Mouse (Mus musculus) heart, embryonic 16.5 days (tissue): ENCODE results near the gene Paxx. TPM values are rescaled to one million over a fixed set of nuclear protein-coding genes. Genes with fewer than 3 reads are reported as not detected.
"Not testable (repeated sequence)": the region's sequence is repeated elsewhere in the genome, so short reads cannot be mapped to it uniquely, and the experiment has no call there.

Experiments used
- ATAC-seq: fragments of 200-750 bp; cut with Nextera tagmentation; replicated peaks from 2 replicates; pipeline ENCODE4 v1.8.0; 2017; ENCODE audit warnings: moderate number of reproducible peaks; ENCODE audit not compliant: insufficient read depth, low FRiP score; ENCODE audit errors: extremely low read depth
- H3K27ac ChIP-seq: fragments of 300-500 bp; sonication (generic); 2 replicates; pipeline ENCODE4 v1.5.1; 2014; ENCODE audit warnings: mild to moderate bottlenecking, low read length, control low read depth, moderate library complexity
- H3K27me3 ChIP-seq: fragments of 300-500 bp; sonication (generic); 2 replicates; pipeline ENCODE4 v1.6.1; 2014; ENCODE audit warnings: low read length, mixed read lengths; ENCODE audit not compliant: control insufficient read depth, insufficient read depth
- H3K36me3 ChIP-seq: fragments of 300-500 bp; sonication (generic); 2 replicates; pipeline ENCODE4 v1.6.1; 2014; ENCODE audit not compliant: control insufficient read depth, insufficient read depth
- H3K4me1 ChIP-seq: fragments of 300-500 bp; sonication (generic); 2 replicates; pipeline ENCODE4 v1.6.1; 2014; ENCODE audit warnings: low read length, mixed read lengths; ENCODE audit not compliant: control insufficient read depth, insufficient read depth
- H3K4me2 ChIP-seq: fragments of 300-500 bp; sonication (generic); 2 replicates; pipeline ENCODE4 v1.6.1; 2014; ENCODE audit warnings: low read depth, mild to moderate bottlenecking, control low read depth, low read length
- H3K4me3 ChIP-seq: fragments of 300-500 bp; sonication (generic); 2 replicates; pipeline ENCODE4 v1.5.1; 2014; ENCODE audit warnings: mild to moderate bottlenecking, control low read depth, low read length
- H3K9ac ChIP-seq: fragments of 300-500 bp; sonication (generic); 2 replicates; pipeline ENCODE4 v1.6.1; 2014; ENCODE audit warnings: low read length, control low read depth
- H3K9me3 ChIP-seq: fragments of 300-500 bp; sonication (generic); replicated peaks from 2 replicates; pipeline ENCODE4 v1.6.1; 2016; ENCODE audit warnings: low read length; ENCODE audit not compliant: control insufficient read depth
- WGBS: fragments of 180-500 bp; shearing (Covaris S2); extraction: QIAGEN DNeasy Blood & Tissue Kit; methylation state at CpG from one replicate; pipeline ENCODE4 v1.1.7; 2014; 5-methylcytosine and 5-hydroxymethylcytosine counted together
- polyA plus RNA-seq: library from polyadenylated mRNA; unstranded; fragments of >200 nt; fragmentation: Nextera tagmentation; extraction: Ambion mirVana; gene quantifications from 2 replicates; pipeline ENCODE4 v1.2.1, GENCODE M21; 2015

Gene Paxx
- polyA plus RNA-seq, 1 experiment from 2014 or later: 37.6 TPM

- WGBS: 83% methylated on average over 5 of the region's 5 CpGs
- Histone ChIP-seq H3K27ac (no peak overlapping the region), H3K9ac (no peak overlapping the region), H3K9me3 (no peaks in the 10 kb centered on the region), H3K27me3 (peaks cover 28% of the 10 kb centered on the region), H3K36me3 (no peaks in the 10 kb centered on the region), H3K4me1 (peaks cover 9% of the 10 kb centered on the region), H3K4me2 (no peak overlapping the region), H3K4me3 (no peak overlapping the region)
- ATAC-seq: no peak
These were observed 33.6 kb downstream of the Paxx start for GRCm38 (mm10) chr2:25427256-25427655.

DNA sequence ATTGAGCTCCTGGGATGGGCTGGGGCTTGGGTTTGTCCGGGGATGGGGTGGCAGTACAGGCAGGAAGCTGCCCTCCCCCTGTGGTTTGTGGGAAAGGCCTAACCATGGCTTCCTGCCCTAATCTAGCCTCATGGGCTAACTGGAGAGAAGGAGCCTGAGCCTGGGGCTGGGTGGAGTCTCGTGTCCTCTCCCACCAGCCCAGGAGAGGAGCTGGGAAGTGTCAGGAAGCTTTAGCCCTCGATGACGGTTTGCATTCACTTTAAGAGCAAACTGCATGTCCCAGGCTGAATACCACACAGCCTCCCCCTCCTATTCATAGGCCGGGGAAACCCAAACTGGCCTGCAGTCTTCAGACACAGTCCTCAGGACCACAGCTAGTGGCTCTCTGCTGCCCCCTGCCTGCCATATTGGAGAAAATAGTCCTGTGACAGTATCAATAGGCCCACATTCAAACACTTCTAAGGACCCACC is 34.1 kb downstream of the Paxx start:
- ATAC-seq: no peak
- Histone ChIP-seq H3K9ac (no peak overlapping the region), H3K36me3 (no peaks in the 10 kb centered on the region), H3K27ac (no peak overlapping the region), H3K4me3 (no peak overlapping the region), H3K4me1 (peaks cover 9% of the 10 kb centered on the region), H3K9me3 (no peaks in the 10 kb centered on the region), H3K27me3 (peaks cover 28% of the 10 kb centered on the region), H3K4me2 (no peak overlapping the region)
- 26% methylated on average over 5 of the region's 5 CpGs for WGBS

DNA sequence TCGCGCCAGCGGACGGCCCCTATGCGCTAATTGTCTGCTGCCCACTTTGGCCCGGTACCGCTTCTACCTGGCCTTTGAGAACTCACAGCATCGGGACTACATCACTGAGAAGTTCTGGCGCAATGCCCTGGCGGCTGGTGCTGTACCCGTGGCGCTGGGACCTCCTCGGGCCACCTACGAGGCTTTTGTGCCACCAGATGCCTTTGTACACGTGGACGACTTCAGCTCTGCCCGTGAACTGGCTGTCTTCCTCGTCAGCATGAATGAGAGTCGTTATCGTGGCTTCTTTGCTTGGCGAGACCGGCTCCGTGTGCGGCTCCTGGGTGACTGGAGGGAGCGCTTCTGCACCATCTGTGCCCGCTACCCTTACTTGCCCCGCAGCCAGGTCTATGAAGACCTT is 35.4 kb downstream of the Paxx start:
- H3K4me1 ChIP-seq: peaks cover 9% of the 10 kb centered on the region
- no peak overlapping the region for H3K4me2 ChIP-seq
- peaks cover 28% of the 10 kb centered on the region for H3K27me3 ChIP-seq
- WGBS: 38% methylated on average over 27 of the region's 27 CpGs
- no peaks in the 10 kb centered on the region for H3K9me3 ChIP-seq
- no peak overlapping the region for H3K9ac ChIP-seq
- no peaks in the 10 kb centered on the region for H3K36me3 ChIP-seq
- H3K4me3 ChIP-seq: no peak overlapping the region
- no peak overlapping the region for H3K27ac ChIP-seq
- no peak for ATAC-seq

DNA sequence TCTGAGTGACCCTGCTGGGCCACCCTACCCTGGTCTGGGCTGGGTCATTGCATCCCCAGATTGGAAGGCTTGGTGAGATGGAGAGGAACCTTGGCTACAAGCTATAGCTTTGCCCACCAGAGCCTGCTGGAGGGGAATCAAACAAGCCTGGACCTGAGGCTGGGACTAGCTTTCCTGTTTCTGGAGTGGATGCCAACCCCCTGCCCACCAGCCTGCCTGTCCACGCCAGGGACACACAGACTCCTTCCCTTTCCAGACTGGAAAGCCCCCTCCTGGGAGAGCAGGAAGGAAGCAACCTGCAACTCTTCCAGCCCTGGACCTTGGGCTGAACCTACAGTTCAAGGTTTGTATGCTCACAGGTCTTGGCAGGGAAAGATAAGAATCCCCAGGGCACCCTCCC is 37.3 kb downstream of the Paxx start:
- no peak for ATAC-seq
- peaks cover 26% of the 10 kb centered on the region for H3K27me3 ChIP-seq
- WGBS: 33% methylated on average over 1 of the region's 1 CpGs

GRCm38 (mm10) chr2:25422587-25423410 is 38.1 kb downstream of the Paxx start, which contains the start of gene Fut7:
Gene Fut7, plus strand, starts transcription at chr2:25423267.
- Histone ChIP-seq H3K36me3 (no peaks in the 10 kb centered on the region), H3K27me3 (peaks cover 26% of the 10 kb centered on the region), H3K9me3 (no peaks in the 10 kb centered on the region), H3K4me1 (peaks cover 3% of the 10 kb centered on the region), H3K9ac (no peak within 1 kb of the TSS), H3K27ac (no peak within 1 kb of the TSS), H3K4me2 (no peak within 1 kb of the TSS), H3K4me3 (no peak within 1 kb of the TSS)
- WGBS: 53% methylated on average over 17 of the region's 17 CpGs
- no peak for ATAC-seq

More for the DNA sequence above, 37.3 kb downstream of the Paxx start:
- Histone ChIP-seq H3K27ac (no peak overlapping the region), H3K4me3 (no peak overlapping the region), H3K4me1 (peaks cover 6% of the 10 kb centered on the region), H3K9ac (no peak overlapping the region), H3K9me3 (no peaks in the 10 kb centered on the region), H3K36me3 (no peaks in the 10 kb centered on the region), H3K4me2 (no peak overlapping the region)

- H3K27me3 ChIP-seq: peaks cover 26% of the 10 kb centered on the region
- WGBS: 8% methylated on average over 3 of the region's 3 CpGs
- no peak overlapping the region for H3K27ac ChIP-seq
- H3K4me1 ChIP-seq: peaks cover 3% of the 10 kb centered on the region
- no peaks in the 10 kb centered on the region for H3K36me3 ChIP-seq
- ATAC-seq: no peak
- no peaks in the 10 kb centered on the region for H3K9me3 ChIP-seq
- H3K9ac ChIP-seq: no peak overlapping the region
- H3K4me2 ChIP-seq: no peak overlapping the region
- H3K4me3 ChIP-seq: no peak overlapping the region
These were observed 39.0 kb downstream of the Paxx start for GRCm38 (mm10) chr2:25421896-25422295.

DNA sequence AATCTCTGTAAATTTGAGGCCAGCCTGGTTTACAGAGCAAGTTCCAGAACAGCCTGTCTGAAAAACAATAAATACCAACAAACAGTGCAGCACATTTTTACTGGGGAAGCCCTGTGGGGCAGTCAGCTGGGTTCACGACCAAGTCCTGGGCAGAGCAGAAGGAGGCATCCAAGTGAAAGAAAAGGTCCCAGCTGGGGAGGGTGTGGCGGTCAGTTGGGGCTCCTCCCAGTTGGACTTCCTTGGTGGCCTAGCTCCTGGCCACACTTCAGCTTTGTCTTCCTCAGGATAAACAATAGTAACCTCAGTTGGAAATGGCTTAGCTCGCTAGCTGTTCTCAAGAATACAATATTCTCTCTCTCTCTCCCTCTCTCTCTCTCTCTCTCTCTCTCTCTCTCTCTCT is 43.5 kb downstream of the Paxx start:
- no peak for ATAC-seq
- H3K9me3 ChIP-seq: no peaks in the 10 kb centered on the region
- no peak overlapping the region for H3K27ac ChIP-seq
- no peaks in the 10 kb centered on the region for H3K36me3 ChIP-seq
- no peak overlapping the region for H3K4me3 ChIP-seq
- no peak overlapping the region for H3K4me2 ChIP-seq
- no peaks in the 10 kb centered on the region for H3K27me3 ChIP-seq
- 35% methylated on average over 3 of the region's 3 CpGs for WGBS
- no peak overlapping the region for H3K9ac ChIP-seq
- peaks cover under 1% of the 10 kb centered on the region for H3K4me1 ChIP-seq

- H3K4me1 ChIP-seq, ATAC-seq, H3K4me2 ChIP-seq: not testable (repeated sequence)
These were observed 47.5 kb downstream of the Paxx start for GRCm38 (mm10) chr2:25413436-25413835.

DNA sequence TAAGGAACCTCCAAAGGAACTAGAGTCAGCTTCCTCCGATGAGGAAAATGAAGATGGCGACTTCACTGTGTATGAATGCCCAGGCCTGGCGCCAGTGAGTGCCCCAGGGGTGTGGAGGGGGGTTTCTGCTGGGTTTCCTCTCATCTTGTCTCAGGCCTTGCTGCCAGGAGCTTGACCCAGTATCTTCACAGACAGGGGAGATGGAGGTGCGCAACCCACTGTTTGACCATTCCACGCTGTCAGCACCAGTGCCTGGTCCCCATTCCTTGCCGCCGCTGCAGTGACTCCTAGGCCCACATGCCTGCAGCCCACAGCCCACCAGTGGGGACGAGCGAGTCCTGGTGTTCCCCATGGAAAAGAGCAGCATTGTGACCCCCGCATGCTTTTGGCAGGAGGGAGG is 52.0 kb downstream of the Paxx start:
- no peak overlapping the region for H3K9ac ChIP-seq
- H3K27me3 ChIP-seq: peaks cover 15% of the 10 kb centered on the region
- whole genome bisulfite sequencing: 77% methylated on average over 10 of the region's 10 CpGs
- H3K9me3 ChIP-seq: no peaks in the 10 kb centered on the region
- no peak overlapping the region for H3K4me2 ChIP-seq
- no peak overlapping the region for H3K4me3 ChIP-seq
- no peak for ATAC-seq
- no peaks in the 10 kb centered on the region for H3K4me1 ChIP-seq
- no peak overlapping the region for H3K27ac ChIP-seq
- no peaks in the 10 kb centered on the region for H3K36me3 ChIP-seq

More at GRCm38 (mm10) chr2:25413436-25413835, 47.5 kb downstream of the Paxx start:
- H3K27ac ChIP-seq, H3K9me3 ChIP-seq, H3K27me3 ChIP-seq, H3K36me3 ChIP-seq, H3K4me3 ChIP-seq, H3K9ac ChIP-seq: not testable (repeated sequence)
